Mouse (Mus musculus) thymus, adult 18-20 months (tissue): ENCODE data around the gene Nr5a2.

Experiments used
- DNase-seq, 2 experiments: peaks; one replicate each; pipeline ENCODE4 v3.0.0; 2022; ENCODE audit warnings: mixed read lengths in 2 of 2

Nr5a2 gene

DNA sequence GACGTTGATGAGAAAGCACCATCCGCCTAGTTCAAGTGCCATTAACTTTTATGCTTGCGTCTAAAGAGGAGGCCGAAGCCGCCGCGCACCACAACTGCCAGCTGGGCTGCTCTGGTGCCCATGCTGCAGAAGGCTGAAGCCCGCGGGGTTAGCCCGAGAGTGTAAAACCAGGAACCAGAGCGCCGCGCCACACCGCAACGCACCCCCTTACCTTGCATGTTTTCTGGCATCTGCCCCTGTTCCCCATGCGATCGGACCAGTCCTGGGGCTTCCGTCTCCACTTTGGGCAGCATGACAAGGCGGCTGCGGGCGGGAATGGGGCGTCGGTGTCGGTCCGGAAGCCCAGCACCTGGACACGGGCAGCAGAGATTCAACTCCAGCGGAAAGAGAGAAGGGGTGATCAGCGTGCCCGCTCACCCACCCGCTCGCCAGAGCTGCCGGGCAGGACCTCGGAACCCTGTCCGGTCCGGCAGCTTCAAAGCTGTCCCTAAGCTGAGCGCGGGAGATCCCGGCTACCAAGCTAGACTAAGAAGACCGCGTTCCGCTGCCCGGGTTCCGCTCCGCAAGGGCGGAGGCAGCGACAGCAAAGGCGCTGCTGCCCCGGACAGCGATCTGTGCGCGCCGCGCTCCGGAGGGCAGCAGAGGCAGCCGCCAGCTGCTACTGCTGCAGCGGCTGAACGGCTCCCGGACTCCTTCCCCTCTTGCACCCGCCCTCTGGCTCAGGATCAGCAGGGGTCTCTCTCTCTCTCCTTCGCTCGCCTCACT lies 11.6 kb downstream of the Nr5a2 start:
- DNase-seq = no peak

DNA sequence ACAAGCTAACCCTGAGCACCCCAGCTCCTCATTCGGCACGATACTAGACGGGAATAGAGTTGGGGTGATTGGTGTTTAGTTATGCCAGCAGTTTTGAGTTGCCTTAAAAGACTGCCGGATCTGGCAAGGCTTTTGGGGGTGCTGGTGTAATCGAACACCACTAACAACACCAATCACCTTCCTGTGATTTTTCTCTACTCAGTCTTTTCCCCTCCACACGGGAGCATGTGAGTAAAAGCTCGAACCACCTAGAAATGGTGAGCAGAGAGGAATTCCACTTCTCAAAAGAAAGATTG lies 12.2 kb downstream of the Nr5a2 start:
- DNase-seq = no peak

DNA sequence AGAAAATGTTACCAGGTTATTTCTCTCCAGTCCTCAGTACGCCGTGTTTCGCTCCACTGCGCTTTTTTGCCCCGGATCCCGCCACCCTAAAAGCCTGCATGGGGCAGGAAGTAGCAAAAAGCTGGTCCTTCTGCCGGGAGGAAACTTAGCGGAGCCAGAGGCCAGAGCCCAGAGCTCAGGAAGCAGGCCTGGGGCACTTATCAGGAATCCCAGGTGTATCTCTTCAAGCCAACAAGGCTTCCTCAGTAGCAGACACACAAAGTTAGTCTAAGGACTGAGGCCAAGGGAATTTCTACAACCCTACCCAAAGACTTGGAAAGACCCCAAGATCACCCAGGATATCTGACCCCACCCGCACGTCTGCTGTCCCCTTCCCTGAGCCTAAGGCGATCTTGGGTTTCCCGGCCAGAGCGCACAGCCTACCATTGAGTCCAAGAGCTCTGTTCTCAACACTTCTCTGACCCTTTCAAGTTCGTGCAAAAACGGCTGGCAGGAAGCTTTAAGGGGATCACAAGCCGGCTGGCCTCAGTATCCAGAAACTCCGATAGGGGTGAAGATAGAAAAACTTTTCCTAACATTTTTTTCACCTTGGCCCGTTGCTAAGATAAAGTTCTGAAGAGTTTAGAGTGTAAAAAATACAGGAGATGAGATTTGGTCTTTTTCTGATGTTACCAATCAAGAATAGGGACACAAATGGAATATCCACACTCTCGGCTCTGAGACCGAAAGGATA lies 12.7 kb downstream of the Nr5a2 start:
- DNase-seq = no peak

DNA sequence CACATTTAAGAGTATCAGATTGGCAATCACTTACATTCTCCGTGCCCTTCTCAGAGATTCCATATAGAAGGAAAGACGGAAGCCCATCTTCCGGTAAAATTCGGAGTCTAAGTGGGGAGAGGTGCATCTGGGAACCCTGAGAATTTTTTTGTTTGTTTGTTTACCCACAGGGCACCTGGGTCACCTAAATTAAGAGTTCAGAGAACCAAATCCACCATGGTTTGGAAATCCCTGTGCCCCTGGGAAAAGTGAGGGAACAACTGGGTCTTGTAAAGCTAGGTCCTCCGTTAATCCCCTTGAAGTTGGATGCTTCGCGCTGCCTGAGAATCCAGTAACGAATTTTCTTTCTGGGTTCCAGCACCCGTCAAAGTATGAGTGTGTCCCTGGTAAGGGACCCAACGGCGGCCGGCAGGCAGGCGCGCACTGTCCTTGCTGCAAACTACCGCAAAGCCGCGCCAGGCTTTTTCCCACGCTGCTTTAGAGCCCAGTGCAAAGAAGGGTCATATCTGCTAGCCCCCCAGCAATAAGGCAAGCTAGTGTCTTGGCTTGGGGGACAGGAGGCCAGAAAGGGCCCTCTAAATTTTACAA lies 13.3 kb downstream of the Nr5a2 start:
- no peak for DNase-seq

DNA sequence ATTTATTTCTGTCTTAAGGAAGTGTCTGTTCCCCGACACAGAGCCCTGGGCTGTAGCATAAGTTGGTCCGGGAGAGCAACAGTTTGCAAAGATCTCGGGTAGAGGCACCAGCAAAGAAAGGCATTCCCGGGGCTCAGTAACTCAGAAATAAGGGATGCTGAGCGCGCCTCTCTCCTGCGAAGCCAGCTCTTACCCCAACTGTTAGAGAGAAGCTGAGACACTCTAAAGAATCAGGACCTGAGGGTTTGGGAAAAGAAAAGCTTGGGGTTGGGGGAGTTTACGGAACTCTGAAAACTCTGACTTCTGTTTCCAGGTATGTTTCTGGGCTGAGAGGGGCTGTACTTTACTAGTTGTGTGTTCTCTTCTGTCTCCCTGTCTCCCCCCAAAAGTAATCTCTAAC lies 13.8 kb downstream of the Nr5a2 start:
- DNase-seq = no peak

DNA sequence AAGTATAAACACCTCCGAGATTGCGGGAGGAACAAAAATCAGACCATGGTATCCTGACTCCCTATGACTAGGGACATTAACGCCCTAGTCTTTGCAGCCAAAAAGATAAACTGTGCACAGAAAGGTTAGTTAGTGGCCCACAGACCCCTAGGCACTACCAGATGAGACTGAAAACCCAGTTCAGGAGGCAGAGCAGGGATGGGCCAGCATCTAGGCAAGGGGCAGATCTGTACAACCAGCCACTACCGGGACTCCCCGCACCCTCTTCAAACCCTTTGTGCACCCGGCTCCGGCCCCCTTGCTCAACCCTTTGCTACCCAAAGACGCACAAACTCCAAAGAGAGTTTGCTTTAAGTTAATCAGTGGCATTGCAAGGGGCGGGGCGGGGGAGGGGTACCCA lies 14.4 kb downstream of the Nr5a2 start:
- DNase-seq = no peak

DNA sequence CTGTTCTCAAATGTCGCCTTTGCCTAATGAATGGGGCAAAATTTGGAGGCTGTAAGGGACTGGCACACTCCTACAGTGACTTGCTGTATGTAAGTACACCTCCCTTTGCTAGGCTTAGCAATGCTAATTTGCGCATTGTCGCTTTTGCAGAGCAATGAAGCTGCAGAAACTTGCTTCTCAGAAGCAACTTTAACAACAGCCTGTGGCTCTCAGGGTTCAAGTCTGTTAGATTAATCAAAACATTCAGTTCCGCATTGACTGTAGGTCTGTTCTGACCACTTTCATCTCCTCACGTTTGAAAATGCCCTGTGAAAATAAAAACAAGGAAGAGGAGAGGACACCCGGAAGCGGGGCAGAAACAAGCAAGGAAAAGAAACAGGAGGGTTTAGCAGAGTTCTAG lies 14.8 kb downstream of the Nr5a2 start:
- DNase-seq = no peak

DNA sequence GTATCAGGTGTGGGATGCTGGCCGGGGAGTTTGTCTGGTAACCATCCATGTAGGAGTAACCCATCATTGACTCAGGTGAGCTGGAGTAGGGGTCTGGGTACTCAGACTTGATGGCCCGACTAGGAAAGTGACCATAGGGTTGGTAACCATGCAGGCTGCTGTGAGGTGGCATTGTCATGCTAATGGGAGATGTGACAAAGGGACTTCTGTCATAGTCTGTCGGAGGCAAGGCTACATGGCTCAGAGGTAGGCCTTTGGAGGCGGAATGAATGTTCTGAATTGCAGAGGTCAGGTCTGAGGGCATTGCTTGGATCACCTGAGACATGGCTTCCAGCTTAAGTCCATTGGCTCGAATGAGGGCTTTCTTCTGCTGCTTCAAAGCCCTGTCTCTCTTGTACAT lies 19.6 kb downstream of the Nr5a2 start:
- no peak for DNase-seq

DNA sequence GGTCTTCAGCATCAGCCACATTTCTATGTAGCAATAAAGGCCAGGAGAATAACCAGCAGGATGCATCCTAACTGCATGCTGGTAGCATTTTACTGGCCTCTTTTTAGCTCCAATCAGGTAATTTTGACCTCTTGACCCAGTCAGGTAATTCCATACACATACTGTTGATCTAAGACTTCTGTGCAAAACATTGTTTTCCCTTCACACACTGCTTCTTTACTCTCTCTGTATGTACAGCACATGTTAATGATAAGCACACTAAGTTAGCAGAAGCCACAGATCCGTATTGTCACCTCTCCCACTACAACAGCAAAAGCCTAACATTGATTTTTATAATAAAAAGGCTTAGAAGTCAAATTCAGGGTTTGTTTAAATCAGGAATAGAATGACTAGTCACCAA lies 21.0 kb downstream of the Nr5a2 start:
- DNase-seq = no peak

DNA sequence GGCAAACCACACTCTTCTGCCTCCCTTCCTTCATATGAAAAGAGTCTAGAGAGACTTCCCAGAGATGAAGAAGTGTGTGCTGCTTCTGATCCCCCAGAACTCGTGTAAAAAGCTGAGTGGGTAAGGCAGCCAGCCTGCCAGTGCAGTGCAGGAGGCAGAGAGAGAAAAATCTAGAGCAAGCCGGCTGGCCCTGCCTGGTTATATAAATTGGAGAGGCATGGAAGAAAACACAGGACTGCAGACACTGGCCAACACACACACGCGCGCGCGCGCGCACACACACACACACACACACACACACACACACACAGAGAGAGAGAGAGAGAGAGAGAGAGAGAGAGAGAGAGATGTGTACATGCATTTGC lies 24.3 kb downstream of the Nr5a2 start:
- DNase-seq = no peak

DNA sequence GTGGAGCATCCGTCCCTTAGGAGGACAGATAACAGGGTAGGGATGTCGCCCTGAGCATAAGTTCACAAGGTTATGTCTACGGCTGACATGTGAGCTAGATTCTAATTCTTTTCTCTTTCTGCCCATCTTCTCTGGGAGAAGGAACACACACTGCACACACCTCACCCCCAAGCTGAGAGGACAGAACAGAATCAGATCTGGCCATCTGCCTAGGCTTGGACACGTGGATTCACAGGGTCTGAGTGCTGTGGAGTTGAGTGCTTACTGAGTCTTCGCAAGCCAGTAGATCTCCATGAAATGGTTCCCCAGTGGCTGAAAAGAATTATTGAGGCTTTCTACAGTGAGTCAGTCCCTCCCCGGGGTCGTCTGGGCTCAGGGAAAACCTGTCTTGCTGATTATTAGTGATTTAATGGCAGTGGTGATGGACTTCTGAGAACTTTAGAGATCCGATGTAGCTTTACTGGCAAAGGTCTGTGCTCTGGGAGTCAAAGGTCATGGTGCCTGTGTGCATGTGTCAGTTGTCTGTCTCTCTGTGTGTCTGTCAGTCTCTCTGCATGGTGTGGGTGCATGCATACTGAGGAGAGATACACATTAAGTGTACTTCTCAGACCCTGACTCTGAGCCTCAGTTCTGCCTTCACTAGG lies 24.8 kb downstream of the Nr5a2 start:
- DNase-seq = no peak

DNA sequence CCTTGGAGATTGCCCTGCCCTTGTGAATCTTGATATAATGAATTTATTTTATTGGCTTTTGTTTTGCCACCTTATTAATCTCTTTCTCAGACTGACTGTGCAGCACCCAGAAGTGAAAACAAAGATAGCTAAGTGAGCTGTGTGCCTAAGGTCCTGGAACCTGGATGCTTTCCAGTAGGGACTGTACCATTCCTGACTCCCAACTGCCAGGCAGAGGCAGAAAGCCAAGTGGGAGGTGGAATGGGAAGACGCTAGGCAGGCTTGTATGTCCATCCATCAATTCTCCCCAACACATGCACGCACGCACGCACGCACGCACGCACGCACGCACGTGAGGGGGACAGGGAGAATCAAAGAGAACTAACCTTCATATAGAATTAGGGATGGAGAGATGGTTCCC lies 26.2 kb downstream of the Nr5a2 start:
- DNase-seq = no peak

DNA sequence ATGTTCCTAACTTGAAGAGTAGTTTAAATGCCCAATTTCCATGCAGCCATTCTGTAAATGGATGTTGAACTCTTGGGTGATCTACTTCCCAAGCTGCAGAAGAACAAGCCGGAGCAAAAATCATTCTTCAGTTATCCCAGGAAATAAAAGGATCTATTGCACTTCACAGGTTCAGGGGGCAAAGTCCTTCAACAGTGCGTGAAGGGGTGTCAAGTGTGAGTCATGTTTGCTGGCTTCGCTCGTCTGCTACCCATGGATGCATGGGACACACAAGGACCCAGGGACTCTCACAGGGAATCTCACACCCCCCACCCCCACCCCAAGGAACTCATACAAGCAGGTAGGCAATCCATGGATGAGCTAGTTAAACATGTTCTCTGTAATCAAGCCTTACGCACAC lies 29.2 kb downstream of the Nr5a2 start:
- no peak for DNase-seq

DNA sequence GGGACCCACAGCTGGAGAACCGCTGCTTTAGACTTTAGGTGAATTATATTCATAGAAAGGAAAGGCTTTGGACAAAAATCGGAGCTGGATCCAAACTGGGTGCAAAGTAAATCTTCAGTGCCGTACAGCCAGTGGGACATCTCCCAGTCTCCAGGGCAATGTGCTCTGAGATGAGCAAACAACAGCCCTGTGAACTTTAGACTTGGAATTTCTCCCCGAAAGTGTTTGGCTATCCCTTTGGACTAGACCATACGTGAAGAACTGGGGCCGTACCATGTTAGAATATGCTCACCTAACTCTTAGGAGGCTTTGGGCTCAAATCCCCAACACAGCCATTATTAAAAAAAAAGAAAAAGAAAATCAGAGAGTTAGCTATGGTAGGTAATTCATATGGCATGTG lies 30.5 kb downstream of the Nr5a2 start:
- DNase-seq = no peak

DNA sequence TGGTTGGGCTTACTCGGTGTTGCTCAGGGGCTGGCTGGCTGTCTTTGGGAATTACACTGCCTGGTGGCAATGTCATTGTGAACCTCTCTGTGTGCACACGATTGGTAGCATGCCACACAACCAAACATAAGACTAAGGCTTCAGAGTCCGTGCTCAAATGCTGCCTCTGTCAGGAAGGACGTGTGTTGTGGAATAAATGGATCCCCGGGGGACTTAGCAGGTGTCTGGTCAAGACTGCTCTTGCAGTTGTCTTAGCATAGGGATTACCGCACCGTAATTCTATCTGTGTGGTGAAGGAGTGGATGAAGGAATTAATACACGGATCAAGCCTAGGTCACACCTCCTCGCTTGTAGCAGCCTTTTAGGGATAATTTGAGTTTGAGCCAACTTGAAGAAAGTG lies 32.8 kb downstream of the Nr5a2 start:
- DNase-seq = no peak

DNA sequence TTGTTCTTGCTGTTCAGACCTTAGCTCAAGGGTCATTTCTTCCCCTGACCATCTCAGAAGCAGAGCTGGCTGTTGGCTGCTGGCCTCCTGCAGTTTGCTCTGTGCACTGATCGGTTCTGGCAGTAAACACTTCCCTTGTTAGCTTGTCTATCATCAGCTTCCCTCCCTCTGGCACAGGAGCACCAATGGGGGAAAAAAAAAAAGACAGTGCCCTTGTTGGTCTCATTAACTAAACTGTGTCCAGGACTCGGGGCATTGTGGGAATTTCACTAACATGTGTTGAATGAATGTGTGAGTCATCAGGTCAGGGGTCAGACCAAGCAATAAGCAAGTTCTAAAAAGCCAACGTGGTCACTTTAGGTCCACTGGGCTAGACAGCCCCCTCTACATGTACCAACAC lies 34.2 kb downstream of the Nr5a2 start:
- no peak for DNase-seq

DNA sequence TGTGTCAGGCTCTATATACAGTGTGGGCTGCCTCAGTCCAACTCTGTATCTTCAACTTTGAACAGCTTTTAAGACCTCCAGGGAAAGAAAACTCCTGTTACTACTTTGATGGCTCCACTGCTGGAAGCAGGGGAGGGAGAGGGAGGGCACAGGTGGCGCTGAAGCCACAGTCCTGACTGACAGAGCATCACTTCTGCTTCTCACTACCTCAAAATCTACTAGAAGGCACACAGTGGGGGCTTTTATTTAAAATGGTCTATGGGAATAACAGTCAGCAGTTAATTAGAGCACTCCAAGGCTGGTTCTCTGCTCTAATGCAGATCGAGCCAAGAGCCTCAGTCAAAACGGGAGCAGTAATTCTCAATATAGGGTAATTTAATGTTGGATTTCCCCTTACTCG lies 40.2 kb downstream of the Nr5a2 start:
- no peak for DNase-seq

DNA sequence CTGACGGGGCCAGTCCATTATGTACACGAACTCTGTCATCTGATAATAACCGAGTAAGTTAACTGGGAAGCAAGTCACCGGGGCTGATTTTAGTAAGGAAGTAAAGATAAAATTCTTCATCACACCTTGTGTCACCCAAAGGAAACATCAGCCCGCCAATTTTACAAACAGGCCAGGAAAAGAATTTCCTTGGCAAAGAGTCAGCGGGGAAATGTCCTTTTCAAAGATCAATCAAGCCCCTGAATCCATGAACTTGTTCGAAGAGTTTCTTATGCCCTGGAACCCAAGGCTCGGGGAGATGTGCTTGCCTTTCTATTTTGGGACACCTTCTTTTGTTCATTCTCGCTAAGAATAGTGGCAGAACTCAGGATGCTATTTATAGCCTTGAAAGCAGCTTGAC lies 41.5 kb downstream of the Nr5a2 start:
- DNase-seq = no peak

DNA sequence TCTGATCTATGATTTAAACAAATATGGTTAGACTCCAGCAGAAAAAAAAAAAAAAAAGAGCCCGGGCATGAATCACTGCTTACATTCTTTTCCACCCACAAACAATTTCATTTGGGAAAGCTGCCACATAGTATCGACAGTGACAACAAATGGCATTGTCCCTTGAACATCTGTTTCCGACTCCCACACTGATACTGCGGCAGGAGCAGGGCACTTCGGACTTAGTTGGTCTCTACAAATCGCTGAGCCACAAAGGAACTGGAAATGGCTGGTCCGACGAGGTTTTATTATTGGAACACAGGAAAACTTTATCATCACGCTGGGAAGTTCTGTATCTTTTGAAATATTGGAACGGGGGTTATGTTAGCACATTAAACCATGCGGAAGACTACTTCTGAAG lies 44.8 kb downstream of the Nr5a2 start:
- no peak for DNase-seq

DNA sequence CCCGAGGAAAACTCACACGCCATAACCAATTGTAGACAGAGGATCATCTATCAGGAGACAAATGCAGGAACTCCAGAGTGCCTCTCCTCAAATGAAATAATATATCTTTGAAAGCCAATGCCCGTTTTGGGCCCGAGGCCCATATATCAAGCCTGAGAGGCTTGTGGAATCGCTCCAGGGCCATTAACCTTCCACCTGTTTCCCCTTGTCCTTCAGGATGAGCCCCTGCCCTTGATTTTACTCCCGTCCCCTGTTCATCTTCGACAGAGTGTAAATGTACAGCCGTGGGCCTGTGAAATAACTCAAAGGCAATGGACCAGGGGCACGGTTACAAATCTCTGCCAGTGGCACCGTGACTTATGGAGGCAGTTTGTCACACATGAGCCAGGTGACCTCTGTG lies 48.3 kb downstream of the Nr5a2 start:
- DNase-seq = no peak

DNA sequence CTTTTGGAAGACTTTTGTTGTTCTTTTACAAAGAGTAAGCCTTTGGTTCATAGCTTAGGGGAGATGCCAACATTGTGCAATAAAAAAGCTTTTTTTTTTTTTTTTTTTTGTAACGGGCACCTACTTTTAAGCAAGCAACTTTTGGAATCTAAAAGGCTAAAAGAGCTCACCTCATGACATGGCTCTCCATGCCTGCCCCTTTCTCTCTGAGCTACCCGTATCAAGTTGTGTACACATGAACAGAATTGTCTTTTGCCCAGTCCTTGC lies 48.7 kb downstream of the Nr5a2 start:
- DNase-seq = no peak

DNA sequence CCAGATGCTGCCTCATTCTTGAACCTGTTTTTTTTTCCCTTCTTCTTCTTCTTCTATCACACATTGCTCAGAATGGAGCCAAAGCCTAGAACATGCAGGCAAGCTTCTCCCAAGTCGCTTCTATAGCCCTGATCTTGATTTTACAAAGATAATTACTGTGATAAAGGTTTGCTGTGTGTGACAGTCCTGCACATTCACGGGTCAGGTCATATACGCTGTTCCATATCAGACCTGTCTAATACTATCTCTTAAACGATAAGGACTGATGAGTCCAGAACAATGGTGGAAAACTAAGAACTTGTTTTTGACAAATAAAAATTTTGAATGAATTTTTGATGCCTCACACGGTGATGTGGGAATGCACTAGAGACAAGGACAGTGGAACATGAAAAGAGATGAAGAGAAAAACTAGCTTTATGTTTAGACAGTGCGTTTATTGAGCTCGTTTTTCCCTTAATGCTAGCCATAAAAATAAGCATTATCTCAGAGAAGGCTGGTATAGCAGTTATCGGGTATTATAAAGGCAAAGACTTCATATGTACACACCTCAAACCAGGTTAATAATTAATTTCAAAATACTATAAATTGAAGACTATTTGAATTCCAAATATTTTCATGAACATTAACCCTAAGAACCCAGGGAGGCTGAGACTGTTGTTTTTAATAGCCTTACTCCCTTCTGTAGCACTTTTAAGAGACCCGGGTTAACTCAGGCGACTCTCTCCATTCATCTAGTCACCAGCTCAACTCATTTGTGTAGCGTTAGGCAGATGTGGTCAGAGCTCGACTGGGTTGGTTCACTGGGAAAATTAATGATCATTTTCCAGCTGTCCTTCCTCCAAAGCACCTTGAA lies 49.3 kb downstream of the Nr5a2 start:
- DNase-seq = no peak

DNA sequence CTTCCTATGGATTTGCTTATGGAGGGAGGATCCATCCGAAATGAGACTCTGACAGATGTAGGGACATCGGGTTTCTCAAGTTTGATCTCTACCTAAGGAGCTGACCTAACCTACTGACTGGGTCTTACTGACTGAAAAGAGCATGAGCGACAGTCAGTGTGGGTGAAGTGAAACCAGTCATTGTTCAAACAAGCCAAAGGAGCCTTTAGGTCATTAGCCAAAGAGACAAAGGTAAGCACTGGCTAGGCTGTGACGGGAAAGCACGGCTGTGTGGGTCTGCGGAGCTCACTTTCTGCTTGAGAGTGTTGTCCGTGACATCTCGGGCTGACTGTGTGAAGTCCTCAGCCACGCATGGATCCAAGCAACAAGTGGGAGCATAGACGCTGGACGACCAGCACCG lies 50.1 kb downstream of the Nr5a2 start:
- DNase-seq = no peak
